Mouse (Mus musculus): ENCODE measurements at regions not wholly inside any gene's neighbourhood (a gene's known extent, or its start where the extent isn't known, plus 50 kb on each side); places are given as distances from the start of the nearest gene placed in this dataset.

GRCm38 (mm10) chr9:122629171-122629904, 117.8 kb upstream of the Topaz1 start:
- no peak for DNase-seq

DNA sequence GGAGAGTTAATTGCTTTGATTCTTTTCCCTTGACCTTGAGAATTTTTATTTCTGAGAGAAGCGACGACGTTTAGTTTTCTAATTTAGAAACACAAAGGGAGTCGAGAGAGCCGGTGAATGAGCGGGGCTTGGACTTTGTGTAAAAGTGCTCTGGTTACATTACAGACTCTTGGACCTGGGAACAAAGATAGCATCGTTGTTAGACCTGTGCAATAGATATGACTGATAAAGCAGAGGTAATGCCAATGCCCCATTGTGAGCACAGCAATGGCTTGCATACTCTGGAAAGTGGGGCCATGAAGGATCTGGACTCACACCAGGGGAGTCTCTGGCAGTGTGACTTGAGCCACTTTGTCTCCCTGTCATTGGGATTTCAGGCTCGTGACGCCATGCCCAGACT, 115.4 kb upstream of the Topaz1 start:
- no peak for DNase-seq

DNA sequence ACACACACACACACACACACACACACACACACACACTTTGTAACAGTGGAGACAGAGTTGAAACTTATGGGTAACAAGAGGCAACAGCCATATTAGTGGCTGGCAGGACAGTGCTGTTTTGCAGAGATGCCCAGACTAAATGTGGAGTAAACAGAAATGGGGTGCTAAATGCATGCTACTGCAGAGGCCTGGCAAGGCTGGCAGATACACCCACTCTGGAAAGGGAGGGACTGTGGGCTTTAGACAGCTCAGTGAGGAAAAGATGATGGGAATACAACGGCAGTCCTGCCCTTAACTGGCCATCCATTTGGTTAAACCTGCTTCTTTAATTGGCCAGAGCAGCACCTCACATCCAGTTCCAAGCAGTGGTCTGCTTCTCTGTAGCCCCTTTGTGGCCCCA, 113.7 kb upstream of the Topaz1 start:
- DNase-seq: no peak

DNA sequence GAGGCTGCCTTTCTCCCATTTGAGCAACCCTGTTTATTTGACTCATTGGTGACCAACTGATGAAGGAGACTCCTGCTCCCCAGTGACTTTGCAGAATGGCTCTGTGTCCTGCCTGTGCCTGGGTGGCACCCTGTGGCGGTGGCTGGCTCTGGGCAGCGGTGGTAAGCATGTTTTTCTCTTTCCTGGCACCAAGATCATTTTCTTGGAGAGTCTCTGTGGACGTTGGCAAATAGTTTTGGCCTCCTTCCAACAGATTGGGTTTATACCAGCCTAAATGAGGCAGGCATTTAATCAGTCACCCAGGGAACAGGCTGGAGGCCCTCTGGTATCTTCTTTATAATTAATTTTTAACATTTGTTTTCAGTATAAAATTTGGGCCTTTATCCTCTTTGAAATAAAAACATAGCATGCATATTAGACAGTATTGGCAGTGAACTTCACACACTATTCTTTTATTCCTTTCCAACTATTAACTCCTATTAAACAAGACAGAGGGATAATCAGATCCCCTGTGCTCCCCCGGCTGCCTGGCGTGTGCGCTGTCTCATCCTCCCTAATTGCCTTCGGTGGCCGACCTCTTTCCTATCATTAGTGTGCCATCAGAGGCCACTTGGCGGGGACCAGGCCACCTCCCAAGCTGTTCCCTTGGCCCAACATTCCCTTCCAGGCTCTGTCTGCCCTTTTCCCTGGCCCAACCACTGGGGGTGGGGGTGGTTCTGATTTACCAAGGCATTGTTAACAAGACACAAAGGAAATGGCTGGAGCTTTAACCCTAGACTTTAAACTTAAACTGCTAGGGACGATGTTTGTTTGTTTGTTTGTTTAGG, 111.8 kb upstream of the Topaz1 start:
- no peak for DNase-seq

GRCm38 (mm10) chr9:122637591-122637990, 109.6 kb upstream of the Topaz1 start:
- DNase-seq: no peak

GRCm38 (mm10) chr9:122639239-122639638, 107.9 kb upstream of the Topaz1 start:
- DNase-seq: no peak

- DNase-seq: no peak
Observed at GRCm38 (mm10) chr9:122642913-122643312, 104.2 kb upstream of the Topaz1 start.

DNA sequence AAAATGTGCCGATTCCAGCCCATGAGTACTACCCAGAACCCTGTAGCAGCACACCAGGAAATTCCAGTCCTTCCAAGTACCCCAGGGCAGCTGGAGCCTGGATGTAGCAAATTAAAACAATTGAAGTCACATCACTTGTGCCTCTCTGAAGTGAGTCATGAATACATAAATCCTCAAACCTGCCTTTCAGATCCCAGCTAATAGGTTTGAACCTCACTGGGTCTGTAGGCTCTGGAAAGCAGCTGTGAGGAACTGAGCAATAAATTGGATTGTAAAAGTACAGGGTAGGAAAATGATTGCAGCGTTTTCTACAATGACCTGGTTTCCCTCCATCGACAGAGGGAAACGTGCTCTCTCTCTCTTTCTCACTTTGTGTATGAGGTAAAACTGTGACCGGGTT, 101.6 kb upstream of the Topaz1 start:
- DNase-seq: no peak

GRCm38 (mm10) chr9:122650862-122651261, 96.3 kb upstream of the Topaz1 start:
- DNase-seq: no peak

- DNase-seq: peak; percentile 60 to 64
Observed at GRCm38 (mm10) chr9:122655583-122655982, 91.6 kb upstream of the Topaz1 start.

GRCm38 (mm10) chr9:122660050-122660449, 87.1 kb upstream of the Topaz1 start:
- peak in 1 of 2 experiments; percentile 27 for DNase-seq

DNA sequence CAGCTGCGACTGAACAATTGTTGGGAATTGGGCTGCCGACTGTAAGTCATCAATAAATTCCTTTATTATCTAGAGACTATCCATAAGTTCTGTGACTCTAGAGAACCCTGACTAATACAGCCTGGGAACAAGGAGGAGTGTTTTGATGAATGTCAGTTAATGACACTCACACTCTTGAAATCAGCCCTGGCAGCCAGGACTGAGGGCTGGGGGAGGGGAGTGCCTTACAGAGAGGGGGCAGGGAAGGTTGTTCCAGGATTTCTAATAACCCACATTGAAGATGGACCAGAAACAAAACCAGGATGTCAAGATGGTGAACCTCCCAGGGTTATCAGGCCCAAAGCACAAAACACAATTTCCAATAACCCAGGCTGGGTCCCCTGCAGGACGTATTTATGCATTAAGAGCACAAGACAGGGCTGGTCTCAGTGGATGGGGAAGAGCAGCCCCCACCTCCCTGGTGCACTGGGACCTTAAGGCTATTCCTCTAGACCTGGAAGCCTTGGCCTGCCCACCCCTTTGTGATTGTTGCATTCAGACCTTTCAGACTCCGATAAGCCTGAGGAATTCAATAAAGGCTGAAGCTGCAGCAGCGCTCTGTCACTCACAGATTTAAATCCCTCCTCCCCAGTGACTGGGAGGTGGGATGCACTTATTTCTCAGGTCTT, 80.0 kb upstream of the Topaz1 start:
- DNase-seq: no peak

DNA sequence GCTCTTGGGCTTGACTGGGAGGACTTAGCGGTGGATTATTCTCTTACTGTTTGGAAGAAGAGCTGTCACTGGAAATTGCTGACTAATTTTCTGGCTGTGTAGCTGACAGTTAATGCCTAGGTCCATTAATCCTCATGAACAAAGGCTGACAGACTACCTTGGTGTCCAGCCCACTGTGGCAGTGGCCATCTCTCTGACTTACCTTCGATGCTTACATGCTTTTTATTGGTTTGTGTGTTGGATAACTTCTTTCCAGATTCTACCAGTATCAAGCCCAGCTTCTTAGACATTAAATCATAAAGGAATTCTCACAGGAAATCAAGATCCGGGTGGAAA, 79.5 kb upstream of the Topaz1 start:
- no peak for DNase-seq

GRCm38 (mm10) chr9:122673777-122674176, 73.4 kb upstream of the Topaz1 start:
- DNase-seq: no peak

GRCm38 (mm10) chr9:122678001-122678696, 69.0 kb upstream of the Topaz1 start:
- no peak for DNase-seq

GRCm38 (mm10) chr9:122687170-122687569, 60.0 kb upstream of the Topaz1 start:
- peak in 1 of 2 experiments; percentile 15 for DNase-seq

DNA sequence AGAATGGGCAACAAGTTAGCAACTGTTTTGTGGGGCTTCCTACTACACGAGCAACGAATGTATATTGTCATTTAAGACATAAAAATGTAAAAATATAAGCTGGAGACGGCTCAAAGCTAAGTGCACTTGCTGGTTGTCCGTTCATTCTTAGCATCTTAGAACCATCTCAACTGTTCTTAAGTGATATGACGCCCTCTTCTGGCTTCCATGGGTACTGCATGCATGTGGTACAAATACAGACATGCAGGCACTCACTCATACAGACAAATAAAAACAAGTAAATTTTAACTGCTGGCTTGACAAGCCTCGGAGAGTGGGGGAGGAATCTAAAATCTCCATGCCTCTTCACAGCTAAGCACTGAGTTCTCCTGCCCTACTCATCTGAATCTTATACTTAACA, 55.3 kb upstream of the Topaz1 start:
- no peak for DNase-seq

- DNase-seq: no peak
Observed at GRCm38 (mm10) chr9:122695724-122696123, 51.4 kb upstream of the Topaz1 start.

Measured in lung, postnatal 4 days (tissue).